Mouse (Mus musculus) hindbrain, embryonic 15.5 days (tissue): Measurements from ENCODE around the gene Memo1. TPM values are rescaled to one million over a fixed set of nuclear protein-coding genes. Genes with fewer than 3 reads are reported as not detected.
A peak's percentile ranks its signal among the peaks of the same experiment; 100 is the strongest.

Experiments used
- ATAC-seq: fragments of 200-750 bp; cut with Nextera tagmentation; 2 replicates; pipeline ENCODE4 v1.8.0; 2017; ENCODE audit warnings: low read depth, moderate number of reproducible peaks, moderate TSS enrichment; ENCODE audit not compliant: low FRiP score
- H3K27ac ChIP-seq: fragments of 300-500 bp; sonication (generic); replicated peaks from 2 replicates; pipeline ENCODE4 v1.5.1; 2015; ENCODE audit warnings: mild to moderate bottlenecking, inconsistent platforms
- H3K27me3 ChIP-seq: fragments of 300-500 bp; sonication (generic); 2 replicates; pipeline ENCODE4 v1.6.1; 2015; ENCODE audit warnings: control low read depth, inconsistent platforms
- H3K36me3 ChIP-seq: fragments of 300-500 bp; sonication (generic); 2 replicates; pipeline ENCODE4 v1.6.1; 2015; ENCODE audit warnings: control low read depth, inconsistent platforms
- H3K4me1 ChIP-seq: fragments of 300-500 bp; sonication (generic); replicated peaks from 2 replicates; pipeline ENCODE4 v1.6.1; 2015; ENCODE audit warnings: control low read depth, inconsistent platforms
- H3K4me2 ChIP-seq: fragments of 300-500 bp; sonication (generic); 2 replicates; pipeline ENCODE4 v1.6.1; 2015; ENCODE audit warnings: moderate library complexity, mild to moderate bottlenecking, inconsistent platforms
- H3K4me3 ChIP-seq: fragments of 300-500 bp; sonication (generic); 2 replicates; pipeline ENCODE4 v1.5.1; 2015; ENCODE audit warnings: mild to moderate bottlenecking, inconsistent platforms
- H3K9ac ChIP-seq: fragments of 300-500 bp; sonication (generic); 2 replicates; pipeline ENCODE4 v1.6.1; 2015; ENCODE audit warnings: inconsistent platforms
- H3K9me3 ChIP-seq: fragments of 300-500 bp; sonication (generic); 2 replicates; pipeline ENCODE4 v1.6.1; 2016; ENCODE audit warnings: control low read depth, inconsistent platforms
- WGBS: fragments of 180-500 bp; shearing (Covaris S2); methylation state at CpG from one replicate; pipeline ENCODE4 v1.1.7; 2015; 5-methylcytosine and 5-hydroxymethylcytosine counted together
- polyA plus RNA-seq: library from polyadenylated mRNA; unstranded; fragments of >200 nt; fragmentation: Nextera tagmentation; extraction: Ambion mirVana; gene quantifications from 2 replicates; pipeline ENCODE4 v1.2.1, GENCODE M21; 2015

The Memo1 gene
- polyA plus RNA-seq, 1 experiment from 2014 or later = 51.6 TPM

DNA sequence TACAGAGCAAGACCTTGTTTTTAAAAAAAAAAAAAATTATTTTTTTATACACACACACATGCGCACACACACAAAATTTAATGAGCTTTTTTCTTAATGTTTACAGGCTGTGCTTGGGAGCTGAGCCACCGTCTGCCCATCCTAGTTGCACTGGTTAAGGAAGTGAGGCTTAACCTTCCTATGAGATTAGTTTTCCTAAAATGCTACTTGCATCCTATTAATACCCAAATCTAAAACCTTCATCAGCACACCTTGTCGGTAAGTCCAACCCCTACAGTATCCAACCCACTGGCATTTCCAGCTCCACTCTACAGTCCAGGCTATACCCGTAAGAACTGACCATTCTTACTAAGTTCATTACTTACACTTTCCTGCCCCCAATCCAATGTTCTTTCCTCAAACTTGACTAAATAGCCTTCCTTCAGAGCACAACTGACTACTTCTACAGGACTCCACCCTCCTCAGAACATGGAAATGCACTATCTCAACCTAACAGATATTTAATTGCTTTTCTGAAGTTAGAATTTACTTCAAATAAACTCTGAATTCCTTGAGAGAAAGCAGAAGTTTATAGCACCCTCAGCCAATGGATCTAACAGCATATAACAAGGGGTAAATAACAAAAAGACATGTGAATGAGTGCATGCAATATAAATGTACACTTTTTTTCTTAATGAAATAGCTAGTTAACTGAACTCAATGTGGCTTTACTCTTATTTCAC lies 3.5 kb downstream of the Memo1 start:
- Histone ChIP-seq H3K27me3 (no peaks in the 10 kb centered on the region), H3K4me1 (peaks cover 36% of the 10 kb centered on the region), H3K9ac (no peak overlapping the region), H3K36me3 (no peaks in the 10 kb centered on the region), H3K27ac (no peak overlapping the region), H3K4me2 (no peak overlapping the region), H3K9me3 (no peaks in the 10 kb centered on the region), H3K4me3 (no peak overlapping the region)
- 87% methylated on average over 4 of the region's 4 CpGs for WGBS
- ATAC-seq = no peak

DNA sequence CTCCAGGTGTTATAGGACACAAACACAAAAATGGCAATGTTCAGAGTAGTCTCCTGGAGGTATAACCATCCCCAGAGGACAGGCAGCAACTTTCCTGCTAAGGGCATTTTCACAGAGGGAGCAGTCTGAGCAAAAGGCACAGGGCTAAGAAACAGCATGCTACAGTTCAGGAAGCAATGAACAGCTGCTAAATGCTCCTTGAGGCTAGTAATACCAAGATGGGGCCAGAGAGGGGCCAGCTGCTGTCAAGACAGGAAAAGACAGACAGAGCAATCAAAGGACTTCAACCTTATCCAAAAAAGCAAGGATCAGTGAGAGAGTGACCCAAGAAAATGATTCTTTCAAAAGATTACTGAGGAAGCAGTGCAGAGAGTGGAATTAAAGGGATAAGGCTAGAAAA lies 4.5 kb downstream of the Memo1 start:
- Histone ChIP-seq H3K4me1 (peaks cover 32% of the 10 kb centered on the region), H3K4me3 (no peak overlapping the region)
- ATAC-seq = no peak

DNA sequence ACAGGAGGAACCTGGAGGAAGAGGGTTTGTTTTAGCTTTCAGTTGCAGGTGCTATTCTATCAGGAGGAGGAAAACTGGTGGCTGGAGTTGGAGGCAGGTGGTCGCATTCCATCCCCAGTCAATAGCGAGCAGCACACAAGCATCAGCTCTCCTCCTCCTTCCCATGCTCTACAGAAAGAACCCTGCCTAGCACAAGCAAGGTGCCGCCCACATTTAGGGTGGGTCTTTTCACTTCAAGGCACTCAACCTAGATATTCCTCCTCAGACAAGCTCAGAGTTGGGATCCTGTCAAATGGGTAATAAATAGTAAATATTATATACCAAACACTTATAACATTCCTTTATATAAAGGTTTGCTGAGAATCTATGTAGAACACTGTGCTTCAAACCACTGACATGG lies 5.1 kb downstream of the Memo1 start:
- WGBS = 80% methylated on average over 3 of the region's 3 CpGs
- Histone ChIP-seq H3K9ac (no peak overlapping the region), H3K27ac (no peak overlapping the region), H3K4me2 (no peak overlapping the region), H3K4me3 (no peak overlapping the region), H3K9me3 (no peaks in the 10 kb centered on the region), H3K36me3 (no peaks in the 10 kb centered on the region), H3K4me1 (peaks cover 32% of the 10 kb centered on the region), H3K27me3 (no peaks in the 10 kb centered on the region)
- no peak for ATAC-seq

More for the DNA sequence above, 4.5 kb downstream of the Memo1 start:
- Histone ChIP-seq H3K9me3 (no peaks in the 10 kb centered on the region), H3K27ac (no peak overlapping the region), H3K27me3 (no peaks in the 10 kb centered on the region), H3K9ac (no peak overlapping the region), H3K4me2 (no peak overlapping the region), H3K36me3 (no peaks in the 10 kb centered on the region)

DNA sequence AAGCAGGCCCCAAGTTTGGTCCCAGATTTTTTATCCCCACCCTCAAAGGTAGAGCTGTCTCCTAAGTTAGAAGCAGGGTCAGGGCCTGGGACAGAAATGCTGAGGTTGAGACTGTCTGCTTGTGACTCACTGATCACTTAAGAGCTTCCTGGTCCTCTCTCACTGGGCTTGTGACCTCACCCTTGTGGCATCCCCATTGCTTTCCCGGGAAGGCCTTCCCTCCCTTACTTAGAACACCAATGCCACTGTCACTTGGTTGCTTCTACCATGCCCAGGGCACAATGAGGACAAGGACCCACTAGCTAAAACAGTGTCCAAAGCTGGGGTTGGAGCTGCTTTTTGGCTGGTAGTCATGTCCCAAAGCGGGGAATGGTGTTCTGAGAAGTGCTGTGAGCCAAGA lies 6.7 kb downstream of the Memo1 start:
- H3K27ac ChIP-seq = no peak overlapping the region
- no peaks in the 10 kb centered on the region for H3K27me3 ChIP-seq
- 96% methylated on average over 2 of the region's 2 CpGs for WGBS
- no peak; the same call in 1 of the 2 replicates for ATAC-seq
- H3K4me2 ChIP-seq = no peak overlapping the region
- no peaks in the 10 kb centered on the region for H3K36me3 ChIP-seq
- no peaks in the 10 kb centered on the region for H3K9me3 ChIP-seq
- H3K9ac ChIP-seq = no peak overlapping the region
- H3K4me1 ChIP-seq = peaks cover 31% of the 10 kb centered on the region
- no peak overlapping the region for H3K4me3 ChIP-seq

DNA sequence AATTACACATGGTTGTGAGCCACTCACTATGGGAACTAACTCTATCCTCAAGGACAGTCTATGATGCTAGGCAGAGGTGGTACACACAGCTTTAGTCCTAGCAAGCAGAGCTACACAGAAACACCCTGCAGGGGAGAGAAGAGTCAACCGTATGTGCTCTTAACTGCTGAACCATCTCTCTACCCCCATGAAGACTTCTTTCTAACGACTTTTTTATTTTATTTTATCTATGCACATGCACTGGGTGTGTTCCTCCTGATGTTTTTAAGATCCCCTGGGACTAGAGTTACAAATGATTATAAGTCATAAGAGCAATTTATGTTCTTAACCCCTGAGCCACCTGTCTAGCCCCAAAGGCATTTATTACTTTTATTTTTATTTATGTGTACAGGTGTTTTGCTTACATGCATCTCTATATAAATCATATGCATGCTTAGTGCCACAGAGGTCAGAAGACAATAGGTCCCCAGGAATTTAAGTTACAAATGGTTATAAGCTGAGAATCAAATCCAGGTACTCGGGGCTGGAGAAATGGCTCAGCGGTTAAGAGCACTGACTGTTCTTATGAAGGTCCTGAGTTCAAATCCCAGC lies 9.1 kb downstream of the Memo1 start:
- 80% methylated on average over 4 of the region's 4 CpGs for WGBS

DNA sequence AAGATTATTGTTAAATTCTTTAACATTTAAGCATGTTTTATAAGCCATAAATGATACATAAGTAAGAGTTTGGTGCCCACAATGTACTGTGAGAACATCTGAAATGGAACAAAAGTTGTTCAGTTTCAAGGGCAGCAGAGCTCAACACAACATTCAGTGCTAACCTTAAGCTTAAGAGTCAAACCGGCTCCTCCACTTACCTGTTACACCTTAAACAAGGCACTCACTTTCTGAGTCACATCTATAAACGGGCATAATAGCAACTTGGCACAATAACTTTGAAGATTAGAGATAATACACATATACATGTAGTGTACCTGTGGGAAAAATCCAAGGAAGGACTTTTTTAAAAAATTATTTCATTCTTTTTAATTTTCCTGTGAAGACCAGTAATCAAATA lies 9.6 kb downstream of the Memo1 start:
- no peak overlapping the region for H3K27ac ChIP-seq
- no peak overlapping the region for H3K4me3 ChIP-seq
- H3K9ac ChIP-seq = no peak overlapping the region
- no peaks in the 10 kb centered on the region for H3K9me3 ChIP-seq
- 90% methylated on average over 2 of the region's 2 CpGs for WGBS
- H3K4me2 ChIP-seq = no peak overlapping the region
- no peak for ATAC-seq
- no peaks in the 10 kb centered on the region for H3K36me3 ChIP-seq
- no peaks in the 10 kb centered on the region for H3K27me3 ChIP-seq
- peaks cover 6% of the 10 kb centered on the region for H3K4me1 ChIP-seq

More for the DNA sequence above, 9.1 kb downstream of the Memo1 start:
- ATAC-seq = no peak
- Histone ChIP-seq H3K27ac (no peak overlapping the region), H3K27me3 (no peaks in the 10 kb centered on the region), H3K4me1 (peaks cover 11% of the 10 kb centered on the region), H3K9me3 (no peaks in the 10 kb centered on the region), H3K4me2 (no peak overlapping the region), H3K4me3 (no peak overlapping the region), H3K36me3 (no peaks in the 10 kb centered on the region), H3K9ac (no peak overlapping the region)

DNA sequence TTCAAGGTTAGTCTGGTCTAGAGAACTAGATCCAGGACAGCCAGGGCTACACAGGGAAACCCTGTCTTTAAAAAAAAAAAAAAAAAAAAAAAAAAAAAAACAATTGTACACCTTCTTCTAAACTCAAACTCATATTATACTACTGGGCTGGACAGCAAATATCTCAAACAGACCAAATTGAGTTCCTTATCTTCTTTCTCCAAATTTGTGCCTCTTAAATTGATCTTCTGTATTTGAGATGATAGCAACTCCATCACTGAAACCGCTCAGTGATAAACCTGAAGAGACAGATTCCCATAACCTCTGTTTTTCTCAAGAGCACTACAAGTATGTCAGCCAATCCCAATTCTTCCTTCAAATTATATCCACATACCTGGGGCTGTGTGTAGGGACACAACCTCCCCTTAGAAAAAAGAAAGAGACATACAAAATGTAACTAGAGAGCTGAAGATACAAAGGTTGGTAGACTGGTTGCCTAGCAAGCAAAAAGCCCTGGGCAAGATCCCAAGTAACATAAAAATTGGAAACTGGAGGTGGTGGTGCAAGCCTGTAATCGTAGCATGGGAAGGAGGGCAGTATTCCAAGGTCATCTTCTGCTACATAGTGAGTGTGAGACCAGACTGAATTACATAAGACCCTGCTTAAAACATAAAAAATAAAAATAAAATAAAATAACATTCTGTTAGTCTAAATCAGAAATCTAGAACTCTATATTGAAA lies 10.8 kb downstream of the Memo1 start:
- 72% methylated on average over 2 of the region's 2 CpGs for WGBS
- Histone ChIP-seq H3K9me3 (no peaks in the 10 kb centered on the region), H3K27me3 (no peaks in the 10 kb centered on the region), H3K4me2 (no peak overlapping the region), H3K4me1 (0 out of 2 replicates have a peak, but pooled peaks cover under 1% of the 10 kb centered on the region), H3K9ac (no peak overlapping the region), H3K27ac (no peak overlapping the region), H3K36me3 (no peaks in the 10 kb centered on the region), H3K4me3 (no peak overlapping the region)
- no peak for ATAC-seq

DNA sequence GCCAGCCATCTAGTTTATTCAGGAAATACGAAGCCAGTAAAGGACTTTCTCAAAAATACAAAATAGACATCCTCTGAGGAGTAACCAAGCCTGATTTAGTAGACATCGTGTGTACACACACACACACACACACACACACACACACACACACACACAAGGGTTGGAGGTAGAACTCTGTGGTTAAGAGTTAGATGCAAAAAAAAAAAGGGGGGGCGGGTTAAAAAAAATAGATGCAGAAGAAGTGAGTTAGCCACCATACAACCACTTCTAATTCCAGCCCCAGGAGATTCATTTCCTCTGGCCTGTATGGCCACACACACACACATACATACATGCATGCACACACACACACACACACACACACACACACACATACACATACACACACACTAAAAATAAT lies 13.3 kb downstream of the Memo1 start:
- Histone ChIP-seq H3K27me3 (no peaks in the 10 kb centered on the region), H3K36me3 (no peaks in the 10 kb centered on the region)
- 96% methylated on average over 3 of the region's 3 CpGs for WGBS

DNA sequence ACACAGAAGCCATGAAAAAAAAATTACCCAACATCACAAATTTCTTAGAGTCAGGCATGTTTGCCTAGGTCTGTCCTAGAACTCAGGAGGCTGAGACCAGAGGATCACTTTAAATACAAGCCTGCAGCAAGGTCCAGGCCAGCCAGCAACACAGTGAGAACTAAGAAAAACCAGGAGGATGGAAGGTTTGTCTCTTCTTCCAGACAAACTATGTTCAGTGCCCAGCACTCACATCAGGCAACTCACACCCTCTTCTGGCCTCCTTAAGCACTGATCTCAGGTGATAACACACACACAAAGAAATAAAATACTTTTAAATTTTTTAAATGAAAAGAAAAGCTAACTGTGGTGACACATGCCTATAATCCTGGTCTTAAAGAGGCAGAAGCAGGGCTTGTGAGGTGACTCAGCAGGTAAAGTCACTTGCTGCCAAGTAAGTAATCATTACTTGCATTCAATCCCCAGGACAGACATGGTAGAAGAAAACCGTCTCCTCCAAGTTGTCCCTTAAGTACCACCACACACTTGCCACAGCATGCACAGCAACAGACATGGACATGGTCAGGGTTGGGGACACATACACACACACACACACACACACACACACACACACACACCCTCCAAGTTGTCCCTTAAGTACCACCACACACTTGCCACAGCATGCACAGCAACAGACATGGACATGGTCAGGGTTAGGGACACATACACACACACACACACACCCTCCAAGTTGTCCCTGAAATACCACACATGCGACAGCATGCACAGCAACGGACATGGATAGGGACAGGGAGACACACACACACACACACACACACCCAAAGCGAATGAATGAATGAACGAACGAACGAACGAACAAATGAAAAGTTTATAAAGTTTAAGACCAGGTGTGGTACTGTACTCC lies 16.1 kb downstream of the Memo1 start:
- Histone ChIP-seq H3K4me1 (peaks cover 7% of the 10 kb centered on the region), H3K36me3 (no peaks in the 10 kb centered on the region), H3K4me3 (no peak overlapping the region), H3K4me2 (no peak overlapping the region), H3K27me3 (no peaks in the 10 kb centered on the region), H3K9ac (no peak overlapping the region), H3K9me3 (no peaks in the 10 kb centered on the region), H3K27ac (no peak overlapping the region)
- ATAC-seq = peak; percentile 37
- 92% methylated on average over 8 of the region's 8 CpGs for WGBS

More for the DNA sequence above, 13.3 kb downstream of the Memo1 start:
- Histone ChIP-seq H3K9ac (no peak overlapping the region), H3K4me3 (no peak overlapping the region), H3K4me1 (peaks cover 7% of the 10 kb centered on the region), H3K4me2 (no peak overlapping the region), H3K27ac (no peak overlapping the region), H3K9me3 (no peaks in the 10 kb centered on the region)
- ATAC-seq = no peak

DNA sequence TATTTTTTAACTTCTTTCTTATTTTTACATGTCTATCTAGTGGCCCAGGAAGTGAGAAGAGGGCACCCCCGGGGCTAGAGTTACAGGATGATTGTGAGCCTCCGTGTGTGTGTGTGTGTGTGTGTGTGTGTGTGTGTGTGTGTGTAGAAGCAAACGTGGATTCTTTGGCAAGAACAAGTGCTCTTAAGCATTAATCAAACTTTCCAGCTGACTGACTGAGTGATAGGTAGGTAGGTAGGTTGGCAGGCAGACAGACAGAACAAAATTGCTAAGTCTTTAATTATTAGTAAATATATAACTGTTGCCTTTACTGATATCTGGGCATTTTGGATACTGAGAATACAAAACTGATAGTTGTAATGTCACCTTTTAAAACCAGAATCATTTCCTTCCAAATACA lies 20.9 kb downstream of the Memo1 start:
- no peak overlapping the region for H3K4me2 ChIP-seq
- H3K9ac ChIP-seq = no peak overlapping the region
- no peaks in the 10 kb centered on the region for H3K9me3 ChIP-seq
- H3K4me1 ChIP-seq = peaks cover 6% of the 10 kb centered on the region
- 84% methylated on average over 3 of the region's 3 CpGs for WGBS
- H3K27me3 ChIP-seq = no peaks in the 10 kb centered on the region
- ATAC-seq = no peak
- no peak overlapping the region for H3K27ac ChIP-seq
- H3K36me3 ChIP-seq = no peaks in the 10 kb centered on the region
- H3K4me3 ChIP-seq = no peak overlapping the region

DNA sequence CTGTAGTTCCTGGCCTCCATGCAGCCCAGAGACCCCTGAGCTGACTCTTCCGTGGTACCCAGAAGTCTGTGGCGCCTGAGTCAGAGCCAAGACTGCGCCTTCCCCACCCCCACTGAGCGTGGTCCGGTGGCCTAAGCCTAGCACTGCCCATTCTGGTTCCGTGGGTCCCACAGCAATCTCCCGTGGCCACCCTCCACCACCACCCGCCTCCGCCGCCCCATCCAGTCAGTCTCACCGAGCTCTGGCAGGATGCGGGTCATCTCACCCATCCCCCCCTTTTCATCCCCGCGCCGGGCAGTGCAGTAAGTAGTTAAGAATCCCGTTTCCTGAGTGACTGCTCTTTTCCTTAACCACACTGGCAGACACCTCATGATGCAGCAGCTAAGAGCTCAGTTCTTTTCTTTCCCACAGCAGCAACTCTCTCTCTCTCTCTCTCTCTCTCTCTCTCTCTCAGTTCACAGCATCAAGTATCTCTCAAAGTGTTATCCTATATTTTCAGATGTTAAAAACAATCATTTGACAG lies 22.6 kb downstream of the Memo1 start:
- no peaks in the 10 kb centered on the region for H3K36me3 ChIP-seq
- no peaks in the 10 kb centered on the region for H3K9me3 ChIP-seq
- no peak overlapping the region for H3K4me2 ChIP-seq
- H3K27me3 ChIP-seq = no peaks in the 10 kb centered on the region
- 88% methylated on average over 16 of the region's 16 CpGs for WGBS
- no peak overlapping the region for H3K4me3 ChIP-seq
- no peaks in the 10 kb centered on the region for H3K4me1 ChIP-seq
- no peak overlapping the region for H3K27ac ChIP-seq
- H3K9ac ChIP-seq = no peak overlapping the region
- ATAC-seq = no peak
